ENCODE assay signal across 25 mouse cellular contexts in genomic region chr3:116211639-116212038, GRCm38 (mm10). TPM values are rescaled to one million over a fixed set of nuclear protein-coding genes. Genes with fewer than 3 reads are reported as not detected.
A peak's percentile ranks its signal among the peaks of the same experiment; 100 is the strongest.
DNase-seq lines count a peak whose midpoint lies in the region; ATAC-seq and TF ChIP-seq lines count a peak whose summit lies in the region.
"Had no signal": no experiment of that assay in that cellular context is flagged by ENCODE, and none has a peak within 500 bp of the region (broad histone marks: within the 10 kb centered on the region; RNA-seq: fewer than 3 reads in every experiment).

No protein-coding gene starts in this region.

- no peak for TF ChIP-seq POLR2A in kidney, adult 2 months (IDR thresholded peaks at IDR 0.05; ENCODE audit: low read depth, low read length)

- TF ChIP-seq CTCF in gastrocnemius, adult 2 months (IDR thresholded peaks at IDR 0.05), result no peak
- no peak for TF ChIP-seq CTCF in kidney, adult 2 months (conservative IDR thresholded peaks at IDR 0.05; ENCODE audit: insufficient read depth, insufficient read length, low read depth, low read length)
- TF ChIP-seq CTCF in lung, postnatal 0 days (IDR thresholded peaks at IDR 0.05), result no peak
- no peak for TF ChIP-seq CTCF in stomach, postnatal 0 days (IDR thresholded peaks at IDR 0.05; ENCODE audit: low read depth)

- TF ChIP-seq EP300 in lung, postnatal 0 days (IDR thresholded peaks at IDR 0.05), result no peak
- no peak for TF ChIP-seq EP300 in stomach, postnatal 0 days (optimal IDR thresholded peaks at IDR 0.05)

- H3K4me2 ChIP-seq in kidney, embryonic 15.5 days, result no peak overlapping the region
- no peak overlapping the region for H3K4me2 ChIP-seq in lung, postnatal 0 days (replicated peaks; ENCODE audit: low read depth, low read length)
- H3K4me2 ChIP-seq in stomach, embryonic 14.5 days (replicated peaks; ENCODE audit: low read depth, low read length), result no peak overlapping the region
- H3K4me2 ChIP-seq in stomach, postnatal 0 days (replicated peaks; ENCODE audit: low read depth), result no peak overlapping the region
- H3K4me2 ChIP-seq: forebrain, embryonic 13.5 days; heart, embryonic 11.5 days; hindbrain, embryonic 13.5 days had no signal

- no peaks in the 10 kb centered on the region for H3K9me3 ChIP-seq in kidney, embryonic 15.5 days (replicated peaks)
- no peaks in the 10 kb centered on the region for H3K9me3 ChIP-seq in lung, postnatal 0 days (ENCODE audit: low read length)
- H3K9me3 ChIP-seq in stomach, embryonic 14.5 days (ENCODE audit: control insufficient read depth, low read depth, low read length), result no peaks in the 10 kb centered on the region
- H3K9me3 ChIP-seq in stomach, postnatal 0 days (ENCODE audit: control insufficient read depth, low read length), result no peaks in the 10 kb centered on the region
- H3K9me3 ChIP-seq: forebrain, embryonic 10.5 days; forebrain, embryonic 13.5 days; G1E; hindbrain, embryonic 10.5 days; hindbrain, embryonic 13.5 days had no signal

- no peak overlapping the region for H3K4me3 ChIP-seq in gastrocnemius, adult 2 months
- no peak overlapping the region for H3K4me3 ChIP-seq in kidney, embryonic 15.5 days (replicated peaks)
- no peak overlapping the region for H3K4me3 ChIP-seq in kidney, adult 2 months (ENCODE audit: insufficient read depth, low read depth, low read length)
- H3K4me3 ChIP-seq in lung, postnatal 0 days (ENCODE audit: low read depth, low read length), result no peak overlapping the region
- no peak overlapping the region for H3K4me3 ChIP-seq in stomach, embryonic 14.5 days (ENCODE audit: low read depth, low read length)
- no peak overlapping the region for H3K4me3 ChIP-seq in stomach, postnatal 0 days (ENCODE audit: low read depth, low read length)
- H3K4me3 ChIP-seq: forebrain, embryonic 10.5 days; forebrain, embryonic 13.5 days; hindbrain, embryonic 10.5 days; hindbrain, embryonic 13.5 days had no signal

- H3K36me3 ChIP-seq in kidney, embryonic 15.5 days, result no peaks in the 10 kb centered on the region
- H3K36me3 ChIP-seq in kidney, adult 2 months (ENCODE audit: control insufficient read depth, insufficient read depth, low read length), result no peaks in the 10 kb centered on the region
- no peaks in the 10 kb centered on the region for H3K36me3 ChIP-seq in lung, postnatal 0 days (ENCODE audit: insufficient read depth, low read length)
- no peaks in the 10 kb centered on the region for H3K36me3 ChIP-seq in stomach, embryonic 14.5 days (ENCODE audit: control insufficient read depth, insufficient read depth, low read length)
- no peaks in the 10 kb centered on the region for H3K36me3 ChIP-seq in stomach, postnatal 0 days (ENCODE audit: control insufficient read depth, insufficient read depth, low read length)
- H3K36me3 ChIP-seq: forebrain, embryonic 10.5 days; G1E; hindbrain, embryonic 10.5 days; hindbrain, embryonic 13.5 days had no signal

- peaks cover 20% of the 10 kb centered on the region for H3K4me1 ChIP-seq in kidney, embryonic 15.5 days
- H3K4me1 ChIP-seq in kidney, adult 2 months (ENCODE audit: control insufficient read depth, insufficient read depth, low read length), result no peaks in the 10 kb centered on the region
- no peaks in the 10 kb centered on the region for H3K4me1 ChIP-seq in lung, postnatal 0 days (ENCODE audit: insufficient read depth, low read depth, low read length)
- no peaks in the 10 kb centered on the region for H3K4me1 ChIP-seq in stomach, embryonic 14.5 days (ENCODE audit: control insufficient read depth, insufficient read depth, low read length)
- no peaks in the 10 kb centered on the region for H3K4me1 ChIP-seq in stomach, postnatal 0 days (replicated peaks; ENCODE audit: control insufficient read depth, insufficient read depth)
- H3K4me1 ChIP-seq: forebrain, embryonic 10.5 days; forebrain, embryonic 13.5 days; hindbrain, embryonic 10.5 days had no signal

- no peak overlapping the region for H3K9ac ChIP-seq in kidney, embryonic 15.5 days
- H3K9ac ChIP-seq in lung, postnatal 0 days (replicated peaks; ENCODE audit: low read depth), result no peak overlapping the region
- no peak overlapping the region for H3K9ac ChIP-seq in stomach, embryonic 14.5 days (replicated peaks; ENCODE audit: low read depth, low read length)
- no peak overlapping the region for H3K9ac ChIP-seq in stomach, postnatal 0 days (ENCODE audit: low read length)
- H3K9ac ChIP-seq: forebrain, embryonic 13.5 days; hindbrain, embryonic 13.5 days had no signal

- 77% methylated on average over 5 of the region's 5 CpGs for WGBS in kidney, embryonic 15.5 days
- 71% methylated on average over 5 of the region's 5 CpGs for WGBS in kidney, adult 2 months
- WGBS in lung, postnatal 0 days, result 52% methylated on average over 5 of the region's 5 CpGs
- 64% methylated on average over 5 of the region's 5 CpGs for WGBS in stomach, embryonic 14.5 days
- 63% methylated on average over 5 of the region's 5 CpGs for WGBS in stomach, postnatal 0 days

- ATAC-seq in kidney, embryonic 15.5 days (replicated peaks; ENCODE audit: low FRiP score), result no peak
- peak; percentile 50 for ATAC-seq in lung, postnatal 0 days
- no peak for ATAC-seq in stomach, embryonic 14.5 days (ENCODE audit: insufficient number of reproducible peaks, insufficient read depth, low FRiP score, low read depth)
- no peak for ATAC-seq in stomach, postnatal 0 days (ENCODE audit: low FRiP score, low TSS enrichment)
- ATAC-seq: forebrain, embryonic 13.5 days; forebrain, embryonic 16.5 days; hindbrain, embryonic 16.5 days; Patski had no signal

- no peak for DNase-seq in gastrocnemius, adult 2 months
- no peak for DNase-seq in gastrocnemius, adult 8-10 months (ENCODE audit: low spot score in 2 of 2)
- DNase-seq in kidney, adult 2 months, result no peak
- DNase-seq in lung, postnatal 0 days (ENCODE audit: low spot score), result peak; percentile 62
- no peak for DNase-seq in lung, postnatal 14 days
- DNase-seq in stomach, postnatal 0 days (ENCODE audit: low spot score), result no peak
- DNase-seq: adrenal gland, postnatal 10 days; adrenal gland, postnatal 36 days; B cell, adult 2 months; cerebellum, adult 18-20 months; cerebellum, adult 9-10 months; cerebellum, postnatal 14 days; gastrocnemius, postnatal 14 days had no signal

- H3K27ac ChIP-seq in gastrocnemius, adult 2 months, result peak overlapping the region; percentile 53; the same call in 1 of the 2 replicates
- peak overlapping the region; percentile 41; the same call in 1 of the 2 replicates for H3K27ac ChIP-seq in kidney, embryonic 15.5 days
- no peak overlapping the region for H3K27ac ChIP-seq in kidney, adult 2 months (ENCODE audit: insufficient read depth, low read depth, low read length)
- H3K27ac ChIP-seq in lung, postnatal 0 days (ENCODE audit: low read length), result no peak overlapping the region
- H3K27ac ChIP-seq in stomach, embryonic 14.5 days (ENCODE audit: low read length), result 0 out of 2 replicates have a peak overlapping the region, but pooled peaks have one; percentile 27
- no peak overlapping the region; the same call in 1 of the 2 replicates for H3K27ac ChIP-seq in stomach, postnatal 0 days (replicated peaks)
- H3K27ac ChIP-seq: forebrain, embryonic 10.5 days; forebrain, embryonic 13.5 days; hindbrain, embryonic 10.5 days; hindbrain, embryonic 13.5 days had no signal

- H3K27me3 ChIP-seq in kidney, embryonic 15.5 days, result no peaks in the 10 kb centered on the region
- no peaks in the 10 kb centered on the region for H3K27me3 ChIP-seq in kidney, adult 2 months (replicated peaks; ENCODE audit: control insufficient read depth, insufficient read depth, low read length)
- H3K27me3 ChIP-seq in lung, postnatal 0 days (replicated peaks; ENCODE audit: insufficient read depth, low read length), result no peaks in the 10 kb centered on the region
- H3K27me3 ChIP-seq in stomach, embryonic 14.5 days (ENCODE audit: control insufficient read depth, insufficient read depth, low read length), result no peaks in the 10 kb centered on the region
- no peaks in the 10 kb centered on the region for H3K27me3 ChIP-seq in stomach, postnatal 0 days (ENCODE audit: control insufficient read depth, insufficient read depth, low read length)
- H3K27me3 ChIP-seq: CH12.LX; forebrain, embryonic 13.5 days; hindbrain, embryonic 13.5 days; Patski had no signal

- intact Hi-C loops in gastrocnemius, adult 2 months (cut with DNase I), result loop anchor here (10.0 kb wide), 1 partner anchor 177 kb away; no protein-coding TSS in a partner anchor

RNA-seq across cellular contexts. Expression of gene Gpr88, which starts 41.7 kb away (rescaled TPM):
- not detected for total RNA-seq in gastrocnemius, adult 2 months (2021)
- total RNA-seq in gastrocnemius, adult 8-10 months (2022), result not detected
- 0.82 and 1.0 TPM in 2 replicates for polyA plus RNA-seq in kidney, embryonic 15.5 days (2015; fragmentation: Nextera tagmentation; extraction: Ambion mirVana)
- polyA plus RNA-seq in kidney, adult 2 months (2012; rRNA removed), result 0.39 and 0.80 TPM in 2 replicates
- polyA plus RNA-seq in lung, postnatal 0 days (2015; fragmentation: Nextera tagmentation; extraction: Ambion mirVana), result 1.2 and 1.6 TPM in 2 replicates
- polyA plus RNA-seq in stomach, embryonic 14.5 days (2014; fragmentation: Nextera tagmentation; extraction: Ambion mirVana), result 2.1 and 3.7 TPM in 2 replicates
- polyA plus RNA-seq in stomach, postnatal 0 days (2015; fragmentation: Nextera tagmentation; extraction: Ambion mirVana), result 1.1 and 1.4 TPM in 2 replicates
- total RNA-seq: CH12.LX had no signal
- polyA plus RNA-seq: forebrain, embryonic 10.5 days; G1E had no signal

Comparison
In these comparisons a context has a peak if more than half of its experiments do, and no peak if none do; other contexts are left out.
1. H3K27ac ChIP-seq: peak in gastrocnemius, adult 2 months (single experiment), kidney, embryonic 15.5 days (single experiment) and stomach, embryonic 14.5 days (single experiment); none in kidney, adult 2 months (single experiment), lung, postnatal 0 days (single experiment) and stomach, postnatal 0 days (single experiment).